17 mouse cellular contexts compared by ENCODE assay signal in genomic region chr17:74796023-74796699, GRCm38 (mm10).
DNase-seq lines count a peak whose midpoint lies in the region; ATAC-seq and TF ChIP-seq lines count a peak whose summit lies in the region.
"Had no signal": no experiment of that assay in that cellular context is flagged by ENCODE, and none has a peak within 500 bp of the region (broad histone marks: within the 10 kb centered on the region; RNA-seq: fewer than 3 reads in every experiment).

No protein-coding gene starts in this region.

- H3K4me2 ChIP-seq in heart, embryonic 12.5 days: peak overlapping the region; percentile 16; the same call in 1 of the 2 replicates

- no peaks in the 10 kb centered on the region for H3K9me3 ChIP-seq in heart, embryonic 12.5 days (replicated peaks)

- ATAC-seq in heart, embryonic 12.5 days (ENCODE audit: insufficient number of reproducible peaks, low FRiP score): no peak
- ATAC-seq: activated CD4-positive, CD25-positive, alpha-beta regulatory T cell, adult 4 months; CD4-positive, CD25-positive, alpha-beta regulatory T cell, adult 4 months; forebrain, postnatal 0 days; midbrain, embryonic 16.5 days had no signal

- H3K27me3 ChIP-seq in heart, embryonic 12.5 days (replicated peaks): no peaks in the 10 kb centered on the region
- no peaks in the 10 kb centered on the region for H3K27me3 ChIP-seq in C2C12 (ENCODE audit: control insufficient read depth, insufficient read depth, insufficient read length)

- TF ChIP-seq CTCF in C2C12 (IDR thresholded peaks at IDR 0.05; ENCODE audit: control insufficient read depth, insufficient read depth, insufficient read length): no peak

- no peaks in the 10 kb centered on the region for H3K79me2 ChIP-seq in C2C12 (ENCODE audit: control insufficient read depth, insufficient read depth)

- no peak overlapping the region for H3K9ac ChIP-seq in heart, embryonic 12.5 days
- H3K9ac ChIP-seq: forebrain, postnatal 0 days had no signal

- no peak overlapping the region for H3K4me3 ChIP-seq in heart, embryonic 12.5 days
- no peak overlapping the region for H3K4me3 ChIP-seq in C2C12 (ENCODE audit: insufficient read depth, poor library complexity, severe bottlenecking)
- H3K4me3 ChIP-seq: erythroblast, embryonic 14.5 days; layer of hippocampus, adult 2 months had no signal

- peaks cover 18% of the 10 kb centered on the region for H3K4me1 ChIP-seq in heart, embryonic 12.5 days (replicated peaks)

- DNase-seq in heart, adult 8-10 months (ENCODE audit: low spot score): no peak
- DNase-seq in kidney, postnatal 10 days: peak; percentile 19
- no peak for DNase-seq in kidney, postnatal 25 days
- DNase-seq in fibroblast of lung, adult 2 months (ENCODE audit: low read depth): peak; percentile 27
- no peak for DNase-seq in testis, postnatal 10 days (ENCODE audit: low spot score)
- DNase-seq: adrenal gland, postnatal 25 days; cerebellum, adult 9-10 months; forebrain, postnatal 0 days; gastrocnemius, postnatal 10 days; right cerebral cortex, postnatal 25 days had no signal

- peaks cover 5% of the 10 kb centered on the region; the same call in 1 of the 2 replicates for H3K36me3 ChIP-seq in heart, embryonic 12.5 days
- H3K36me3 ChIP-seq in C2C12 (ENCODE audit: control insufficient read depth, insufficient read depth): peaks cover 5% of the 10 kb centered on the region

- peak overlapping the region; percentile 48; the same call in 1 of the 2 replicates for H3K27ac ChIP-seq in heart, embryonic 12.5 days (ENCODE audit: poor library complexity, severe bottlenecking)
- H3K27ac ChIP-seq: layer of hippocampus, adult 2 months had no signal

- WGBS in heart, embryonic 12.5 days: 65% methylated on average over 14 of the region's 14 CpGs

- H3ac ChIP-seq in C2C12 (ENCODE audit: control insufficient read depth, insufficient read length, low read depth): peak overlapping the region; percentile 34

- no peaks in the 10 kb centered on the region for H3K79me3 ChIP-seq in C2C12 (ENCODE audit: low read depth)

TF ChIP-seq in C2C12, 6 proteins besides CTCF, POLR2A, EP300 and RAD21:
- TF ChIP-seq USF1 (IDR thresholded peaks at IDR 0.05; ENCODE audit: low read depth): peak; percentile 31
- TF ChIP-seq FOSL1 (IDR thresholded peaks at IDR 0.05; ENCODE audit: insufficient read depth, low read length, poor library complexity, severe bottlenecking): peak; percentile 59
- TF ChIP-seq CEBPB (IDR thresholded peaks at IDR 0.05; ENCODE audit: low read depth): no peak
- peak; percentile 96 for TF ChIP-seq MAX (IDR thresholded peaks at IDR 0.05)
- TF ChIP-seq MYOD1 (IDR thresholded peaks at IDR 0.05; ENCODE audit: control insufficient read depth, insufficient read length, low read depth): no peak

Comparison
In these comparisons a context has a peak if more than half of its experiments do, and no peak if none do; other contexts are left out.
1. DNase-seq: peak in kidney, postnatal 10 days (single experiment) and fibroblast of lung, adult 2 months (single experiment); none in heart, adult 8-10 months (single experiment), kidney, postnatal 25 days (0 of 2) and testis, postnatal 10 days (single experiment).